Mouse (Mus musculus) bone marrow macrophage, adult 2 months (primary cell): ENCODE data around the gene Slc9c1. TPM values are rescaled to one million over a fixed set of nuclear protein-coding genes. Genes with fewer than 3 reads are reported as not detected.
"Not testable (repeated sequence)": the region's sequence is repeated elsewhere in the genome, so short reads cannot be mapped to it uniquely, and the experiment has no call there.

Source experiments
- H3K27ac ChIP-seq: 2 replicates; pipeline ENCODE4 v1.5.1; 2012; ENCODE audit warnings: low read depth, low read length; ENCODE audit not compliant: insufficient read depth
- H3K4me1 ChIP-seq: 2 replicates; pipeline ENCODE4 v1.6.1; 2012; ENCODE audit warnings: low read length; ENCODE audit not compliant: control insufficient read depth, insufficient read depth
- H3K4me3 ChIP-seq: 2 replicates; pipeline ENCODE4 v1.5.1; 2012; ENCODE audit warnings: mild to moderate bottlenecking, low read length, moderate library complexity; ENCODE audit not compliant: insufficient read depth
- CTCF ChIP-seq: IDR thresholded peaks from 2 replicates; pipeline ENCODE4 v1.5.1; 2012; ENCODE audit warnings: low read depth, mild to moderate bottlenecking, low read length, moderate library complexity
- POLR2A ChIP-seq: IDR thresholded peaks from 2 replicates; pipeline ENCODE4 v1.6.1; 2012; ENCODE audit warnings: mild to moderate bottlenecking, low read depth, low read length, borderline replicate concordance
- polyA plus RNA-seq: library from polyadenylated mRNA; stranded (reverse); fragments of >200 nt; gene quantifications from 2 replicates; pipeline ENCODE4 v1.2.4, GENCODE M21; 2012; ENCODE audit not compliant: missing spikeins, insufficient read depth, insufficient read length

Gene Slc9c1
- polyA plus RNA-seq: not detected in 2 replicates

- H3K4me1 ChIP-seq: no peaks in the 10 kb centered on the region
- no peak within 1 kb of the TSS for H3K4me3 ChIP-seq
- H3K27ac ChIP-seq: no peak within 1 kb of the TSS
- TF ChIP-seq CTCF: no peak
- no peak for TF ChIP-seq POLR2A
Measured at GRCm38 (mm10) chr16:45535009-45535408, at the start of gene Slc9c1. Slc9c1 (plus strand) TSS chr16:45535309.

- Histone ChIP-seq H3K27ac (no peak within 1 kb of the TSS), H3K4me3 (no peak within 1 kb of the TSS), H3K4me1 (no peaks in the 10 kb centered on the region)
- TF ChIP-seq CTCF (no peak), POLR2A (no peak)
Measured at GRCm38 (mm10) chr16:45492927-45493326, 42.2 kb upstream of the Slc9c1 start, which contains the start of gene Gm609. Gm609 (minus strand) TSS chr16:45492969.

- TF ChIP-seq POLR2A (no peak), CTCF (no peak)
- no peaks in the 10 kb centered on the region for H3K4me1 ChIP-seq
- no peak overlapping the region for H3K27ac ChIP-seq
- H3K4me3 ChIP-seq: no peak overlapping the region
Measured at GRCm38 (mm10) chr16:45495326-45495725, 39.8 kb upstream of the Slc9c1 start.

GRCm38 (mm10) chr16:45525551-45525950 is 9.6 kb upstream of the Slc9c1 start:
- TF ChIP-seq POLR2A (no peak), CTCF (no peak)
- H3K4me1 ChIP-seq: peaks cover 5% of the 10 kb centered on the region
- H3K4me3 ChIP-seq: no peak overlapping the region
- H3K27ac ChIP-seq: no peak overlapping the region

- TF ChIP-seq CTCF: no peak
- no peak for TF ChIP-seq POLR2A
Measured at GRCm38 (mm10) chr16:45531950-45532349, 3.2 kb upstream of the Slc9c1 start, which contains the start of gene Gm17783. Gm17783 (minus strand) TSS chr16:45532050.

GRCm38 (mm10) chr16:45538342-45538741 is 3.2 kb downstream of the Slc9c1 start:
- not testable (repeated sequence) for H3K4me3 ChIP-seq, H3K27ac ChIP-seq, H3K4me1 ChIP-seq

More at GRCm38 (mm10) chr16:45531950-45532349, 3.2 kb upstream of the Slc9c1 start, which contains the start of gene Gm17783:
- Histone ChIP-seq H3K27ac (no peak within 1 kb of the TSS), H3K4me1 (no peaks in the 10 kb centered on the region), H3K4me3 (no peak within 1 kb of the TSS)

- Histone ChIP-seq H3K4me1 (no peaks in the 10 kb centered on the region), H3K4me3 (no peak overlapping the region), H3K27ac (no peak overlapping the region)
- TF ChIP-seq POLR2A: no peak
- no peak for TF ChIP-seq CTCF
Measured at GRCm38 (mm10) chr16:45542108-45542507, 7.0 kb downstream of the Slc9c1 start.

- H3K27ac ChIP-seq: no peak overlapping the region
- no peak overlapping the region for H3K4me3 ChIP-seq
- H3K4me1 ChIP-seq: no peaks in the 10 kb centered on the region
- TF ChIP-seq POLR2A: no peak
- TF ChIP-seq CTCF: no peak
Measured at GRCm38 (mm10) chr16:45544341-45544740, 9.2 kb downstream of the Slc9c1 start.

GRCm38 (mm10) chr16:45547982-45548381 is 12.9 kb downstream of the Slc9c1 start:
- Histone ChIP-seq H3K27ac (no peak overlapping the region), H3K4me1 (no peaks in the 10 kb centered on the region), H3K4me3 (no peak overlapping the region)
- TF ChIP-seq CTCF: no peak
- no peak for TF ChIP-seq POLR2A

GRCm38 (mm10) chr16:45551579-45551978 is 16.5 kb downstream of the Slc9c1 start:
- TF ChIP-seq CTCF (no peak), POLR2A (no peak)
- no peak overlapping the region for H3K27ac ChIP-seq
- H3K4me1 ChIP-seq: no peaks in the 10 kb centered on the region
- no peak overlapping the region for H3K4me3 ChIP-seq

GRCm38 (mm10) chr16:45561747-45562146 is 26.6 kb downstream of the Slc9c1 start:
- TF ChIP-seq CTCF: no peak
- no peak for TF ChIP-seq POLR2A
- peaks cover 12% of the 10 kb centered on the region for H3K4me1 ChIP-seq
- no peak overlapping the region for H3K4me3 ChIP-seq
- peak overlapping the region; percentile 64 for H3K27ac ChIP-seq
